Mouse (Mus musculus) forebrain, embryonic 12.5 days (tissue): ENCODE results near the gene Tulp2. TPM values are rescaled to one million over a fixed set of nuclear protein-coding genes. Genes with fewer than 3 reads are reported as not detected.
A peak's percentile ranks its signal among the peaks of the same experiment; 100 is the strongest.

ENCODE experiments used
- ATAC-seq: fragments of 200-750 bp; cut with Nextera tagmentation; 2 replicates; pipeline ENCODE4 v1.8.0; 2017; ENCODE audit warnings: moderate TSS enrichment; ENCODE audit not compliant: low FRiP score
- H3K27ac ChIP-seq: fragments of 300-500 bp; sonication (generic); 2 replicates; pipeline ENCODE4 v1.5.1; 2016; ENCODE audit warnings: mild to moderate bottlenecking
- H3K27me3 ChIP-seq: fragments of 300-500 bp; sonication (generic); 2 replicates; pipeline ENCODE4 v1.6.1; 2016; ENCODE audit warnings: mild to moderate bottlenecking
- H3K36me3 ChIP-seq: fragments of 300-500 bp; sonication (generic); replicated peaks from 2 replicates; pipeline ENCODE4 v1.6.1; 2016; ENCODE audit warnings: mild to moderate bottlenecking
- H3K4me1 ChIP-seq: fragments of 300-500 bp; sonication (generic); 2 replicates; pipeline ENCODE4 v1.6.1; 2016
- H3K4me2 ChIP-seq: fragments of 300-500 bp; sonication (generic); 2 replicates; pipeline ENCODE4 v1.6.1; 2016; ENCODE audit warnings: mild to moderate bottlenecking, moderate library complexity
- H3K4me3 ChIP-seq: fragments of 300-500 bp; sonication (generic); replicated peaks from 2 replicates; pipeline ENCODE4 v1.5.1; 2016; ENCODE audit warnings: mild to moderate bottlenecking
- H3K9ac ChIP-seq: fragments of 300-500 bp; sonication (generic); 2 replicates; pipeline ENCODE4 v1.6.1; 2016; ENCODE audit warnings: mild to moderate bottlenecking
- H3K9me3 ChIP-seq: fragments of 300-500 bp; sonication (generic); 2 replicates; pipeline ENCODE4 v1.6.1; 2016
- WGBS: fragments of 180-500 bp; shearing (Covaris S2); methylation state at CpG from one replicate; pipeline ENCODE4 v1.1.7; 2016; 5-methylcytosine and 5-hydroxymethylcytosine counted together
- polyA plus RNA-seq: library from polyadenylated mRNA; unstranded; fragments of >200 nt; fragmentation: Nextera tagmentation; extraction: Ambion mirVana; gene quantifications from 2 replicates; pipeline ENCODE4 v1.2.1, GENCODE M21; 2016

The Tulp2 gene
- polyA plus RNA-seq: 0.29 and 0.34 TPM in 2 replicates

GRCm38 (mm10) chr7:45481374-45481927, at the start of gene Tulp2:
TSS of gene Tulp2 (plus strand) at chr7:45481877.
- H3K27ac ChIP-seq: no peak within 1 kb of the TSS
- ATAC-seq: peak; percentile 87
- no peaks in the 10 kb centered on the region for H3K27me3 ChIP-seq
- H3K9ac ChIP-seq: no peak within 1 kb of the TSS
- no peaks in the 10 kb centered on the region for H3K36me3 ChIP-seq
- H3K9me3 ChIP-seq: no peaks in the 10 kb centered on the region
- H3K4me1 ChIP-seq: no peaks in the 10 kb centered on the region
- H3K4me3 ChIP-seq: no peak within 1 kb of the TSS
- WGBS: 51% methylated on average over 15 of the region's 15 CpGs
- H3K4me2 ChIP-seq: no peak within 1 kb of the TSS

- Histone ChIP-seq H3K9me3 (no peaks in the 10 kb centered on the region), H3K4me3 (peak overlapping the region; percentile 76), H3K27ac (peak overlapping the region; percentile 93), H3K4me1 (peaks cover 45% of the 10 kb centered on the region), H3K4me2 (peak overlapping the region; percentile 96), H3K36me3 (peaks cover 35% of the 10 kb centered on the region), H3K9ac (peak overlapping the region; percentile 88), H3K27me3 (0 out of 2 replicates have a peak, but pooled peaks cover 4% of the 10 kb centered on the region)
- 3% methylated on average over 7 of the region's 7 CpGs for WGBS
- ATAC-seq: no peak
Observed at GRCm38 (mm10) chr7:45433835-45434202, 47.9 kb upstream of the Tulp2 start.

GRCm38 (mm10) chr7:45434203-45435015, 47.3 kb upstream of the Tulp2 start, which contains the start of gene Gys1:
TSS of gene Gys1 (plus strand) at chr7:45434844.
- Histone ChIP-seq H3K36me3 (peaks cover 29% of the 10 kb centered on the region), H3K4me1 (peaks cover 45% of the 10 kb centered on the region), H3K9me3 (no peaks in the 10 kb centered on the region), H3K27ac (peak within 1 kb of the TSS; percentile 93), H3K27me3 (0 out of 2 replicates have a peak, but pooled peaks cover 4% of the 10 kb centered on the region), H3K4me2 (peak within 1 kb of the TSS; percentile 96), H3K9ac (peak within 1 kb of the TSS; percentile 88), H3K4me3 (peak within 1 kb of the TSS; percentile 76)
- whole genome bisulfite sequencing: under 1% methylated on average over 45 of the region's 45 CpGs
- ATAC-seq: peak; percentile 98

GRCm38 (mm10) chr7:45435038-45435437, 46.6 kb upstream of the Tulp2 start:
- peak; percentile 30; the same call in 1 of the 2 replicates for ATAC-seq

GRCm38 (mm10) chr7:45436444-45436843, 45.2 kb upstream of the Tulp2 start:
- Histone ChIP-seq H3K36me3 (peaks cover 24% of the 10 kb centered on the region), H3K4me1 (peaks cover 45% of the 10 kb centered on the region), H3K9me3 (no peaks in the 10 kb centered on the region), H3K27me3 (0 out of 2 replicates have a peak, but pooled peaks cover 4% of the 10 kb centered on the region), H3K27ac (no peak overlapping the region), H3K4me2 (no peak overlapping the region), H3K4me3 (no peak overlapping the region), H3K9ac (peak overlapping the region; percentile 85; the same call in 1 of the 2 replicates)
- 93% methylated on average over 5 of the region's 5 CpGs for WGBS
- ATAC-seq: no peak

More at GRCm38 (mm10) chr7:45435038-45435437, 46.6 kb upstream of the Tulp2 start:
- H3K27ac ChIP-seq: peak overlapping the region; percentile 63; the same call in 1 of the 2 replicates
- peak overlapping the region; percentile 76 for H3K4me3 ChIP-seq
- H3K27me3 ChIP-seq: 0 out of 2 replicates have a peak, but pooled peaks cover 4% of the 10 kb centered on the region
- H3K36me3 ChIP-seq: peaks cover 24% of the 10 kb centered on the region
- peaks cover 45% of the 10 kb centered on the region for H3K4me1 ChIP-seq
- H3K4me2 ChIP-seq: peak overlapping the region; percentile 96
- WGBS: 4% methylated on average over 16 of the region's 16 CpGs
- H3K9me3 ChIP-seq: no peaks in the 10 kb centered on the region
- peak overlapping the region; percentile 85 for H3K9ac ChIP-seq

GRCm38 (mm10) chr7:45437046-45437445, 44.6 kb upstream of the Tulp2 start:
- Histone ChIP-seq H3K9me3 (no peaks in the 10 kb centered on the region), H3K4me2 (peak overlapping the region; percentile 21; the same call in 1 of the 2 replicates), H3K36me3 (peaks cover 18% of the 10 kb centered on the region), H3K4me1 (peaks cover 45% of the 10 kb centered on the region), H3K27me3 (0 out of 2 replicates have a peak, but pooled peaks cover 4% of the 10 kb centered on the region), H3K27ac (no peak overlapping the region), H3K9ac (no peak overlapping the region), H3K4me3 (no peak overlapping the region)
- 24% methylated on average over 6 of the region's 6 CpGs for WGBS
- ATAC-seq: no peak

- Histone ChIP-seq H3K36me3 (peaks cover 20% of the 10 kb centered on the region), H3K4me3 (no peak within 1 kb of the TSS), H3K4me1 (peaks cover 43% of the 10 kb centered on the region), H3K4me2 (peak within 1 kb of the TSS; percentile 21), H3K27me3 (0 out of 2 replicates have a peak, but pooled peaks cover 4% of the 10 kb centered on the region), H3K27ac (no peak within 1 kb of the TSS), H3K9me3 (no peaks in the 10 kb centered on the region), H3K9ac (no peak within 1 kb of the TSS)
- no peak for ATAC-seq
- 14% methylated on average over 19 of the region's 19 CpGs for WGBS
Observed at GRCm38 (mm10) chr7:45437521-45438276, 44.0 kb upstream of the Tulp2 start, which contains the start of gene Ruvbl2. TSS of gene Ruvbl2 (minus strand) at chr7:45438096.

GRCm38 (mm10) chr7:45443526-45444420, 37.9 kb upstream of the Tulp2 start:
- Histone ChIP-seq H3K36me3 (peaks cover 54% of the 10 kb centered on the region), H3K4me1 (no peaks in the 10 kb centered on the region), H3K4me3 (no peak overlapping the region), H3K27ac (no peak overlapping the region), H3K27me3 (no peaks in the 10 kb centered on the region), H3K4me2 (no peak overlapping the region), H3K9ac (0 out of 2 replicates have a peak overlapping the region, but pooled peaks have one; percentile 4), H3K9me3 (no peaks in the 10 kb centered on the region)
- WGBS: 90% methylated on average over 22 of the region's 22 CpGs
- no peak for ATAC-seq

- ATAC-seq: no peak
- Histone ChIP-seq H3K27me3 (no peaks in the 10 kb centered on the region), H3K4me3 (no peak overlapping the region), H3K9me3 (no peaks in the 10 kb centered on the region), H3K36me3 (peaks cover 45% of the 10 kb centered on the region), H3K9ac (no peak overlapping the region), H3K4me1 (peaks cover 2% of the 10 kb centered on the region; the same call in 1 of the 2 replicates), H3K4me2 (no peak overlapping the region), H3K27ac (no peak overlapping the region)
Observed at GRCm38 (mm10) chr7:45446589-45446988, 35.1 kb upstream of the Tulp2 start.

- no peaks in the 10 kb centered on the region for H3K9me3 ChIP-seq
- WGBS: 31% methylated on average over 11 of the region's 11 CpGs
- H3K9ac ChIP-seq: no peak overlapping the region
- peaks cover 2% of the 10 kb centered on the region; the same call in 1 of the 2 replicates for H3K4me1 ChIP-seq
- ATAC-seq: no peak
- H3K4me2 ChIP-seq: no peak overlapping the region
- H3K27me3 ChIP-seq: no peaks in the 10 kb centered on the region
- peaks cover 51% of the 10 kb centered on the region for H3K36me3 ChIP-seq
- no peak overlapping the region for H3K27ac ChIP-seq
- H3K4me3 ChIP-seq: no peak overlapping the region
Observed at GRCm38 (mm10) chr7:45447325-45447990, 34.2 kb upstream of the Tulp2 start.

- no peak for ATAC-seq
- Histone ChIP-seq H3K9me3 (no peaks in the 10 kb centered on the region), H3K9ac (no peak overlapping the region), H3K4me2 (no peak overlapping the region), H3K4me3 (no peak overlapping the region), H3K27ac (no peak overlapping the region), H3K36me3 (peaks cover 39% of the 10 kb centered on the region), H3K27me3 (no peaks in the 10 kb centered on the region), H3K4me1 (peaks cover 2% of the 10 kb centered on the region; the same call in 1 of the 2 replicates)
- WGBS: 83% methylated on average over 1 of the region's 1 CpGs
Observed at GRCm38 (mm10) chr7:45449974-45450373, 31.7 kb upstream of the Tulp2 start.
